Mouse (Mus musculus) liver, embryonic 13.5 days (tissue): Measurements from ENCODE around the gene Snd1. TPM values are rescaled to one million over a fixed set of nuclear protein-coding genes. Genes with fewer than 3 reads are reported as not detected.

Experiments
- ATAC-seq: fragments of 200-750 bp; cut with Nextera tagmentation; 2 replicates; pipeline ENCODE4 v1.8.0; 2017; ENCODE audit warnings: low read depth, mild to moderate bottlenecking, moderate number of reproducible peaks, moderate library complexity
- DNase-seq: peaks from one replicate; pipeline ENCODE4 v3.0.0; 2022
- H3K27ac ChIP-seq: fragments of 300-500 bp; sonication (generic); 2 replicates; pipeline ENCODE4 v1.5.1; 2015; ENCODE audit warnings: moderate library complexity, mild to moderate bottlenecking, inconsistent platforms
- H3K27me3 ChIP-seq: fragments of 300-500 bp; sonication (generic); 2 replicates; pipeline ENCODE4 v1.6.1; 2015; ENCODE audit warnings: mild to moderate bottlenecking, inconsistent platforms
- H3K36me3 ChIP-seq: fragments of 300-500 bp; sonication (generic); 2 replicates; pipeline ENCODE4 v1.6.1; 2015; ENCODE audit warnings: mild to moderate bottlenecking, inconsistent platforms
- H3K4me1 ChIP-seq: fragments of 300-500 bp; sonication (generic); replicated peaks from 2 replicates; pipeline ENCODE4 v1.6.1; 2015; ENCODE audit warnings: inconsistent platforms
- H3K4me2 ChIP-seq: fragments of 300-500 bp; sonication (generic); 2 replicates; pipeline ENCODE4 v1.6.1; 2015; ENCODE audit warnings: inconsistent platforms, mild to moderate bottlenecking, moderate library complexity
- H3K4me3 ChIP-seq: fragments of 300-500 bp; sonication (generic); replicated peaks from 2 replicates; pipeline ENCODE4 v1.5.1; 2015; ENCODE audit warnings: mild to moderate bottlenecking, inconsistent platforms
- H3K9ac ChIP-seq: fragments of 300-500 bp; sonication (generic); 2 replicates; pipeline ENCODE4 v1.6.1; 2015; ENCODE audit warnings: mild to moderate bottlenecking, inconsistent platforms
- H3K9me3 ChIP-seq: fragments of 300-500 bp; sonication (generic); replicated peaks from 2 replicates; pipeline ENCODE4 v1.6.1; 2016; ENCODE audit warnings: inconsistent platforms
- WGBS: fragments of 180-500 bp; shearing (Covaris S2); methylation state at CpG from one replicate; pipeline ENCODE4 v1.1.7; 2015; ENCODE audit not compliant: insufficient replicate concordance; 5-methylcytosine and 5-hydroxymethylcytosine counted together
- polyA plus RNA-seq: library from polyadenylated mRNA; unstranded; fragments of >200 nt; fragmentation: Nextera tagmentation; extraction: Ambion mirVana; gene quantifications from 2 replicates; pipeline ENCODE4 v1.2.1, GENCODE M21; 2015

The Snd1 gene
- polyA plus RNA-seq, 1 experiment from 2014 or later, result 55.2 TPM

DNA sequence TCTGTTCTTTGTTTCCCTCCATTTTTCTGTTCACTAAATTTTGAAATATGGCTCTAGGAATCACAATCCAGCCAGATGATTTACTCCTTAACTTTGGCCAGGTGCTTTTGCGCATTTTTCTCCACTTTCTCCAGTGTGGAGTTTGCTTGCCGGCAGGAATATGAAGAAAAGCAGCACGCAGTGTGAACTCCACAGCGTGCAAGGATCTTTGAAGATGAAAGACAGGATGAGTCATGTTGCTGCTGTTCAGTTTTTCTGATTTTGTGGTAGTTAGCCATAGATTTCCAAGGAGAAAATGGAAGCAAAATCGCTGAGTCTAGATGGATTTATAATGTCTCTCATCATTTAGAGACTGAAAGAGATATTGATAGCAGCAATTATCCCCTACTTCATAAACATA, 165.1 kb downstream of the Snd1 start:
- H3K36me3 ChIP-seq, result no peaks in the 10 kb centered on the region
- no peak overlapping the region for H3K9ac ChIP-seq
- no peak overlapping the region for H3K4me3 ChIP-seq
- ATAC-seq, result no peak
- H3K4me2 ChIP-seq, result no peak overlapping the region
- no peaks in the 10 kb centered on the region for H3K27me3 ChIP-seq
- no peak overlapping the region for H3K27ac ChIP-seq
- H3K4me1 ChIP-seq, result peaks cover 13% of the 10 kb centered on the region
- no peaks in the 10 kb centered on the region for H3K9me3 ChIP-seq
- no peak for DNase-seq
- 86% methylated on average over 5 of the region's 5 CpGs for WGBS

GRCm38 (mm10) chr6:28642909-28643308, 168.0 kb downstream of the Snd1 start:
- no peaks in the 10 kb centered on the region for H3K27me3 ChIP-seq
- H3K4me3 ChIP-seq, result no peak overlapping the region
- DNase-seq, result no peak
- no peaks in the 10 kb centered on the region for H3K4me1 ChIP-seq
- 66% methylated on average over 2 of the region's 2 CpGs for WGBS
- no peaks in the 10 kb centered on the region for H3K9me3 ChIP-seq
- ATAC-seq, result no peak
- no peaks in the 10 kb centered on the region for H3K36me3 ChIP-seq
- H3K9ac ChIP-seq, result no peak overlapping the region
- no peak overlapping the region for H3K4me2 ChIP-seq
- H3K27ac ChIP-seq, result no peak overlapping the region

DNA sequence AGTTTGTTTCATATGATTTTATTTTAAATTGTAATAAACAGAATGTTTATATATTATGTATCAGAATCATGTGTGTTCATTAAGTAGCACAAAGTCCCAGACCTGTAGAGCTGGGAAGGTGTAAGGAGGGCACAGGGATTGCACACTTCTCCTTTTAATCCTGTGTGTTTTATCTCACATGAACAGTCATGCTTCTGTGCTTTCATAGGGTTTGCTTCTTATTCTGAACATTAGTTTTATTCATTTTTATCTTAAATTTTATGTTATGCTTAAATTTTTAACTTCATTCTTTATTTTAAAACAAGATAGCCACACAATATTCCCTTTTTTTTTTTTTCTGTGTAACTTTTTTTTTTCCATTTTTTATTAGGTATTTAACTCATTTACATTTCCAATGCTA, 170.3 kb downstream of the Snd1 start:
- Histone ChIP-seq H3K9ac (no peak overlapping the region), H3K27ac (no peak overlapping the region), H3K27me3 (no peaks in the 10 kb centered on the region), H3K4me3 (no peak overlapping the region), H3K4me1 (no peaks in the 10 kb centered on the region), H3K4me2 (no peak overlapping the region), H3K36me3 (no peaks in the 10 kb centered on the region), H3K9me3 (no peaks in the 10 kb centered on the region)
- DNase-seq, result no peak
- no peak for ATAC-seq

- Histone ChIP-seq H3K27ac (no peak overlapping the region), H3K9me3 (no peaks in the 10 kb centered on the region), H3K4me2 (no peak overlapping the region), H3K4me3 (no peak overlapping the region), H3K27me3 (no peaks in the 10 kb centered on the region), H3K9ac (no peak overlapping the region), H3K36me3 (peaks cover 6% of the 10 kb centered on the region; the same call in 1 of the 2 replicates), H3K4me1 (no peaks in the 10 kb centered on the region)
- no peak for ATAC-seq
- DNase-seq, result no peak
- WGBS, result 86% methylated on average over 5 of the region's 5 CpGs
These were observed 181.6 kb downstream of the Snd1 start for GRCm38 (mm10) chr6:28656511-28656910.

DNA sequence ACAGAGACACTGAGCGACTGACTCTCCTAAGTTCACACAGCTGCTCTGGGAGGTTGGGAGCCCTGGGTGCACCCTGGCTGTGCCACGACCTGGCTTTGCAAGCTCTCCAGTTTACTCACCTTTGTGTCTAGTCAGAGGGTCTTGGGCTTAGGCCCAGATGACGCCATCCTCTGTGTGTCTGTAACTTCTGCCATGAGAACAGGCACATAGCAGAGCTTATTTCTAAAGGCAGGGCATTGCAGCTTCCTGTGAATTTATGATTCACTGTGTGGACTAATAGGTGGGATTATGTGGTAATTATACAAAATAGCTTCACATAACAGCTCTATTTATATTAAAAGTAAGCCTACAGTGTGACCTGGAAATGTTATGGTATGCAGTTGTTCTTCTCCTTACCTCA, 188.1 kb downstream of the Snd1 start:
- Histone ChIP-seq H3K9me3 (no peaks in the 10 kb centered on the region), H3K9ac (no peak overlapping the region), H3K36me3 (0 out of 2 replicates have a peak, but pooled peaks cover 3% of the 10 kb centered on the region), H3K27ac (no peak overlapping the region), H3K4me2 (no peak overlapping the region), H3K27me3 (no peaks in the 10 kb centered on the region), H3K4me1 (no peaks in the 10 kb centered on the region), H3K4me3 (no peak overlapping the region)
- ATAC-seq, result no peak
- no peak for DNase-seq
- 78% methylated on average over 3 of the region's 3 CpGs for WGBS

GRCm38 (mm10) chr6:28663670-28664069, 188.7 kb downstream of the Snd1 start:
- H3K4me1 ChIP-seq, result no peaks in the 10 kb centered on the region
- no peak overlapping the region for H3K4me2 ChIP-seq
- no peaks in the 10 kb centered on the region for H3K9me3 ChIP-seq
- WGBS, result 81% methylated on average over 5 of the region's 5 CpGs
- no peak overlapping the region for H3K9ac ChIP-seq
- no peaks in the 10 kb centered on the region for H3K27me3 ChIP-seq
- H3K36me3 ChIP-seq, result 0 out of 2 replicates have a peak, but pooled peaks cover 3% of the 10 kb centered on the region
- no peak overlapping the region for H3K27ac ChIP-seq
- no peak overlapping the region for H3K4me3 ChIP-seq
- DNase-seq (no peak), ATAC-seq (no peak)

DNA sequence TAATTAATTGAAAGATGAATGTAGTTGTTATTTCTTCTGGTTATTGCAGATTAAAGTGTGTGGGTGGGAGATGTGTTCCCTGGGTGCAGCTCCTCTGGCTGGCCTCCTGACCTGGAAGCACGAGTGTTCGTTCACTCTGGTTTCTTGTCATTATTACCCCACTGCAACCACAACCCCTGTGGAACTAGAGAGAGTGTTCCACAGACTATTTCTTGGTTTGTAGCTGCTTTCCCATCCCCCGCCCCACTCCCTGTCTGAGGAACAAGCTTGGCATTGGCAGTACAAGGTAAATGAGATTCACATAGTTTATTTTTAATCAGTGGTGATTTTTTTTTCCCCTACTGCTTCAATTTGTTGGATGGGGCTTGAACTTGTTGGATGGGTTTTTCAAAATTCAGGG, 189.8 kb downstream of the Snd1 start:
- 0 out of 2 replicates have a peak, but pooled peaks cover 3% of the 10 kb centered on the region for H3K36me3 ChIP-seq
- H3K27me3 ChIP-seq, result no peaks in the 10 kb centered on the region
- no peak overlapping the region for H3K9ac ChIP-seq
- ATAC-seq, result no peak
- WGBS, result 68% methylated on average over 3 of the region's 3 CpGs
- DNase-seq, result no peak
- no peak overlapping the region for H3K4me3 ChIP-seq
- H3K4me2 ChIP-seq, result no peak overlapping the region
- no peaks in the 10 kb centered on the region for H3K4me1 ChIP-seq
- H3K27ac ChIP-seq, result no peak overlapping the region
- no peaks in the 10 kb centered on the region for H3K9me3 ChIP-seq

DNA sequence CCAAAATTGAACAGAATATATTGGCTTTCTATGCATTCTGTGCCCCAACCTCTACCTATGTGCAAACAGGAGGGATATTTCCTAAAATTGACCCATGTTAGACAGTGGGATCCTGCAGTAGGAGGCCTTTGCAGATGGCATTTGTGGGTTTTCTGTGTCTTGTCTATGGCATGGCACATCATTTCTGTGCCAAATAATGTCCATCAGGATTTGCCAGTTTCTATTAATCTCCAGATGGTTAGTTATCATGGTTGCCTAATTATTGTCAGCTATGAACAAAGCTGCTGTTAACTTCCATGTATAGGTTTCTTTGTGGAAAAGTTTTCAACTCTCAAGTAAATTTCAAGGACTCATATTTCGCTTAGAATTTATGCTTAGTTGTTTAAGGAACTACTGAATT, 192.6 kb downstream of the Snd1 start:
- Histone ChIP-seq H3K36me3 (no peaks in the 10 kb centered on the region), H3K27ac (no peak overlapping the region), H3K27me3 (no peaks in the 10 kb centered on the region), H3K9me3 (no peaks in the 10 kb centered on the region), H3K4me3 (no peak overlapping the region), H3K4me1 (no peaks in the 10 kb centered on the region), H3K4me2 (no peak overlapping the region), H3K9ac (no peak overlapping the region)
- ATAC-seq (no peak), DNase-seq (no peak)
- WGBS, result 83% methylated on average over 1 of the region's 1 CpGs

- Histone ChIP-seq H3K9me3 (no peaks in the 10 kb centered on the region), H3K4me3 (no peak overlapping the region), H3K4me1 (no peaks in the 10 kb centered on the region), H3K9ac (no peak overlapping the region), H3K27ac (no peak overlapping the region), H3K36me3 (no peaks in the 10 kb centered on the region), H3K27me3 (no peaks in the 10 kb centered on the region), H3K4me2 (no peak overlapping the region)
- 87% methylated on average over 5 of the region's 5 CpGs for WGBS
- ATAC-seq (no peak), DNase-seq (no peak)
These were observed 194.3 kb downstream of the Snd1 start for GRCm38 (mm10) chr6:28669251-28669650.

- Histone ChIP-seq H3K9ac (no peak overlapping the region), H3K4me1 (no peaks in the 10 kb centered on the region), H3K9me3 (no peaks in the 10 kb centered on the region), H3K27ac (no peak overlapping the region), H3K4me2 (no peak overlapping the region), H3K36me3 (no peaks in the 10 kb centered on the region), H3K27me3 (no peaks in the 10 kb centered on the region), H3K4me3 (no peak overlapping the region)
- DNase-seq, result no peak
- WGBS, result 88% methylated on average over 1 of the region's 1 CpGs
- ATAC-seq, result no peak
These were observed 197.4 kb downstream of the Snd1 start for GRCm38 (mm10) chr6:28672388-28672787.

- H3K4me1 ChIP-seq, result no peaks in the 10 kb centered on the region; the same call in 1 of the 2 replicates
- H3K4me3 ChIP-seq, result no peak overlapping the region
- ATAC-seq (no peak), DNase-seq (no peak)
- H3K9me3 ChIP-seq, result no peaks in the 10 kb centered on the region
- WGBS, result 86% methylated on average over 1 of the region's 1 CpGs
- H3K27me3 ChIP-seq, result no peaks in the 10 kb centered on the region
- no peaks in the 10 kb centered on the region for H3K36me3 ChIP-seq
- H3K9ac ChIP-seq, result no peak overlapping the region
- H3K4me2 ChIP-seq, result no peak overlapping the region
- H3K27ac ChIP-seq, result no peak overlapping the region
These were observed 199.7 kb downstream of the Snd1 start for GRCm38 (mm10) chr6:28674686-28675085.

GRCm38 (mm10) chr6:28678896-28679295, 204.0 kb downstream of the Snd1 start:
- peaks cover 4% of the 10 kb centered on the region; the same call in 1 of the 2 replicates for H3K4me1 ChIP-seq
- ATAC-seq, result no peak
- H3K27me3 ChIP-seq, result no peaks in the 10 kb centered on the region
- H3K36me3 ChIP-seq, result no peaks in the 10 kb centered on the region
- H3K27ac ChIP-seq, result no peak overlapping the region
- 64% methylated on average over 1 of the region's 1 CpGs for WGBS
- H3K9ac ChIP-seq, result no peak overlapping the region
- DNase-seq, result no peak
- no peak overlapping the region for H3K4me3 ChIP-seq
- H3K4me2 ChIP-seq, result no peak overlapping the region
- no peaks in the 10 kb centered on the region for H3K9me3 ChIP-seq
